Mouse (Mus musculus): ENCODE measurements around the gene Cd59b.

Gene Cd59b

GRCm38 (mm10) chr2:104119097-104119496 lies 49.4 kb downstream of the Cd59b start:
- no peak for DNase-seq (ENCODE audit: low spot score)

- DNase-seq (ENCODE audit: low spot score), result peak; percentile 37
Measured at GRCm38 (mm10) chr2:104120312-104120711, 50.7 kb downstream of the Cd59b start.

- DNase-seq (ENCODE audit: low spot score), result no peak
Measured at GRCm38 (mm10) chr2:104121681-104122504, 52.2 kb downstream of the Cd59b start.

- DNase-seq (ENCODE audit: low spot score), result peak; percentile 69
Measured at GRCm38 (mm10) chr2:104122505-104123378, 53.1 kb downstream of the Cd59b start, which contains the start of gene A930018P22Rik. Gene A930018P22Rik, plus strand, starts transcription at chr2:104122769.

- DNase-seq (ENCODE audit: low spot score), result no peak
Measured at GRCm38 (mm10) chr2:104123540-104123939, 53.9 kb downstream of the Cd59b start.

- no peak for DNase-seq (ENCODE audit: low spot score)
Measured at GRCm38 (mm10) chr2:104124071-104124470, 54.4 kb downstream of the Cd59b start.

GRCm38 (mm10) chr2:104128803-104129531 lies 59.3 kb downstream of the Cd59b start:
- no peak for DNase-seq (ENCODE audit: low spot score)

GRCm38 (mm10) chr2:104130165-104130564 lies 60.5 kb downstream of the Cd59b start:
- no peak for DNase-seq (ENCODE audit: low spot score)

- DNase-seq (ENCODE audit: low spot score), result no peak
Measured at GRCm38 (mm10) chr2:104130969-104131368, 61.3 kb downstream of the Cd59b start.

- no peak for DNase-seq (ENCODE audit: low spot score)
Measured at GRCm38 (mm10) chr2:104132266-104132859, 62.7 kb downstream of the Cd59b start.

GRCm38 (mm10) chr2:104133042-104133810 lies 63.6 kb downstream of the Cd59b start:
- DNase-seq (ENCODE audit: low spot score), result no peak

GRCm38 (mm10) chr2:104134150-104135056 lies 64.8 kb downstream of the Cd59b start:
- DNase-seq (ENCODE audit: low spot score), result peak; percentile 91

GRCm38 (mm10) chr2:104135920-104136319 lies 66.3 kb downstream of the Cd59b start:
- DNase-seq (ENCODE audit: low spot score), result no peak

All from adipocyte (in vitro differentiated cells).